Mouse (Mus musculus) ovary, adult 18-20 months (tissue): ENCODE measurements around the gene Ern1.
A peak's percentile ranks its signal among the peaks of the same experiment; 100 is the strongest.
"Not testable (repeated sequence)": the region's sequence is repeated elsewhere in the genome, so short reads cannot be mapped to it uniquely, and the experiment has no call there.

Source experiments
- DNase-seq: peaks from one replicate; pipeline ENCODE4 v3.0.0; 2022; ENCODE audit warnings: low spot score, mixed read lengths

Ern1 gene

GRCm38 (mm10) chr11:106430392-106430791 lies 57.3 kb downstream of the Ern1 start:
- no peak for DNase-seq

- no peak for DNase-seq
These were observed 58.0 kb downstream of the Ern1 start for GRCm38 (mm10) chr11:106429689-106430088.

- DNase-seq: no peak
These were observed 59.1 kb downstream of the Ern1 start for GRCm38 (mm10) chr11:106428556-106428955.

GRCm38 (mm10) chr11:106428106-106428505 lies 59.5 kb downstream of the Ern1 start:
- DNase-seq: no peak

- no peak for DNase-seq
These were observed 61.2 kb downstream of the Ern1 start for GRCm38 (mm10) chr11:106426447-106426846.

GRCm38 (mm10) chr11:106425201-106425600 lies 62.5 kb downstream of the Ern1 start:
- no peak for DNase-seq

GRCm38 (mm10) chr11:106419262-106420102 lies 68.2 kb downstream of the Ern1 start:
- DNase-seq: no peak

GRCm38 (mm10) chr11:106418622-106419196 lies 68.9 kb downstream of the Ern1 start:
- DNase-seq: peak; percentile 53

GRCm38 (mm10) chr11:106417860-106418259 lies 69.8 kb downstream of the Ern1 start:
- no peak for DNase-seq

- no peak for DNase-seq
These were observed 71.3 kb downstream of the Ern1 start for GRCm38 (mm10) chr11:106416331-106416730.

GRCm38 (mm10) chr11:106412641-106413360 lies 74.9 kb downstream of the Ern1 start:
- no peak for DNase-seq

GRCm38 (mm10) chr11:106411157-106411556 lies 76.5 kb downstream of the Ern1 start:
- no peak for DNase-seq

GRCm38 (mm10) chr11:106410507-106410906 lies 77.1 kb downstream of the Ern1 start:
- no peak for DNase-seq

GRCm38 (mm10) chr11:106410011-106410410 lies 77.6 kb downstream of the Ern1 start:
- peak; percentile 61 for DNase-seq

- no peak for DNase-seq
These were observed 89.2 kb downstream of the Ern1 start for GRCm38 (mm10) chr11:106398481-106398880.

GRCm38 (mm10) chr11:106397656-106398055 lies 90.0 kb downstream of the Ern1 start:
- DNase-seq: no peak

- not testable (repeated sequence) for DNase-seq
These were observed 93.6 kb downstream of the Ern1 start for GRCm38 (mm10) chr11:106394055-106394454.

- DNase-seq: no peak
These were observed 94.4 kb downstream of the Ern1 start for GRCm38 (mm10) chr11:106393331-106393616.

- DNase-seq: no peak
These were observed 94.9 kb downstream of the Ern1 start for GRCm38 (mm10) chr11:106392597-106393330.

GRCm38 (mm10) chr11:106391546-106392188 lies 96.0 kb downstream of the Ern1 start:
- DNase-seq: peak; percentile 19

- no peak for DNase-seq
These were observed 96.9 kb downstream of the Ern1 start for GRCm38 (mm10) chr11:106390757-106391156.

- no peak for DNase-seq
These were observed 98.0 kb downstream of the Ern1 start for GRCm38 (mm10) chr11:106389611-106390010.
